Mouse (Mus musculus) layer of hippocampus, postnatal 36 days (tissue): ENCODE results near the gene Tph1. TPM values are rescaled to one million over a fixed set of nuclear protein-coding genes. Genes with fewer than 3 reads are reported as not detected.
A peak's percentile ranks its signal among the peaks of the same experiment; 100 is the strongest.

ENCODE experiments used
- DNase-seq, 2 experiments: peaks; one replicate each; pipeline ENCODE4 v3.0.0; 2022
- total RNA-seq, 2 experiments: library from RNA; stranded (reverse); gene quantifications; 2 replicates each; pipeline ENCODE4 v1.2.3; 2021

Gene Tph1
- total RNA-seq, 2 experiments from 2014 or later, result 0.10 to 0.25 TPM

GRCm38 (mm10) chr7:46648431-46649140 lies 23.8 kb downstream of the Tph1 start:
- peak in 1 of 2 experiments; percentile 25 for DNase-seq

- no peak for DNase-seq
Measured at GRCm38 (mm10) chr7:46643172-46643571, 29.2 kb downstream of the Tph1 start.

GRCm38 (mm10) chr7:46640062-46640461 lies 32.3 kb downstream of the Tph1 start:
- no peak for DNase-seq

- DNase-seq, result peak; percentile 90
Measured at GRCm38 (mm10) chr7:46639692-46640031, 32.7 kb downstream of the Tph1 start, which contains the start of gene Sergef. TSS of gene Sergef (minus strand) at chr7:46639807.

- DNase-seq, result peak in 1 of 2 experiments; percentile 34
Measured at GRCm38 (mm10) chr7:46638889-46639691, 33.2 kb downstream of the Tph1 start.

- DNase-seq, result no peak
Measured at GRCm38 (mm10) chr7:46628375-46628975, 43.9 kb downstream of the Tph1 start.

- no peak for DNase-seq
Measured at GRCm38 (mm10) chr7:46623979-46624378, 48.4 kb downstream of the Tph1 start.

- no peak for DNase-seq
Measured at GRCm38 (mm10) chr7:46618416-46619110, 53.8 kb downstream of the Tph1 start.

- no peak for DNase-seq
Measured at GRCm38 (mm10) chr7:46616429-46617005, 55.8 kb downstream of the Tph1 start.

GRCm38 (mm10) chr7:46615256-46615977 lies 56.9 kb downstream of the Tph1 start:
- DNase-seq, result no peak

GRCm38 (mm10) chr7:46614263-46614662 lies 58.1 kb downstream of the Tph1 start:
- DNase-seq, result no peak

GRCm38 (mm10) chr7:46613091-46613490 lies 59.2 kb downstream of the Tph1 start:
- no peak for DNase-seq

GRCm38 (mm10) chr7:46612421-46612937 lies 59.9 kb downstream of the Tph1 start:
- no peak for DNase-seq

GRCm38 (mm10) chr7:46611970-46612369 lies 60.4 kb downstream of the Tph1 start:
- no peak for DNase-seq

GRCm38 (mm10) chr7:46609317-46609716 lies 63.0 kb downstream of the Tph1 start:
- DNase-seq, result no peak

GRCm38 (mm10) chr7:46607428-46608055 lies 64.8 kb downstream of the Tph1 start:
- peak in 1 of 2 experiments; percentile 42 for DNase-seq

GRCm38 (mm10) chr7:46607031-46607426 lies 65.3 kb downstream of the Tph1 start:
- DNase-seq, result no peak

GRCm38 (mm10) chr7:46606391-46607030 lies 65.8 kb downstream of the Tph1 start:
- peak; percentile 62 to 71 for DNase-seq

GRCm38 (mm10) chr7:46603051-46603450 lies 69.3 kb downstream of the Tph1 start:
- peak in 1 of 2 experiments; percentile 49 for DNase-seq

GRCm38 (mm10) chr7:46602079-46602478 lies 70.3 kb downstream of the Tph1 start:
- DNase-seq, result no peak
